Mouse (Mus musculus) testis, postnatal 10 days (tissue): Measurements from ENCODE around the gene Mical3.

Source experiments
- DNase-seq: peaks from one replicate; pipeline ENCODE4 v3.0.0; 2021; ENCODE audit warnings: low spot score

Mical3 gene

DNA sequence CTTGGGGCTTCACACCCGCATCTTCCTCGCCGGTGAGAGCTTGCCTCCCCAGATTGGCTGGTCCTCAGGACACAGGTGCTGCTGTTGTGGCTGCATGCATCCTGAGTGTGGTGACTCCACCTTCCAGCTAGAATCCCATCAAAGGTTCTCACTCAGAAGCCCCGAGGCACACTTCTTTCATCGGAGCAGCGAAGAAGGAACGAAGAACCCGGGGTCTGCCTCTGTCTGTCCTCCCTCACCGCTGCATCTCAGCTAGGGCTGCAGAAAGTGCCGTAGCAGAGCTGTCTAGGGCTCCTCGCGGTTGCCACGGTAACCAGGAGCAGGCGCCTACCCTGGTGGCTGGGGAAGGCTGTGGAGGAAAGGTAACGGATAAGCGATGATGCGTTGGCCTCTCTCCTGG, at the start of gene Mical3:
Gene Mical3, minus strand, starts transcription at position 227 of the 400 bp plus-strand sequence.
- DNase-seq: no peak

DNA sequence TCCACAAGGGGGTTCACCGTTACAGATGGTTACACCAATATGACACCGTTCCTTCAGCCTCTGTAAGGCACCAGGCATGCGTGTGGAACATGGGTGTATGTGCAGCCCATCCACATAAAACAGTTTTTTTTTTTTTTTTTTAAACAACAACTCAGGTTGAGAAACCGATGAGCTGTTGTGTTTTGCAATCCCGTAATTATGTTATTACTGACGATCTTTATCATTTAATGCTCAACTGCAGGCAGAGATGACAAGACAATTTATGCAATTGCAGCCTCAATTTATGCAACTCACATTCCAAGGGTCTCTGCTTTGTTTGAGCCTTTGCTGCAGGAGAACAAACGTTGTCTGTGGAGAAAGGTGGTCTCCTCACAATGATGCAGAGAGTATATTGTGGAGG, 49.0 kb upstream of the Mical3 start:
- no peak for DNase-seq

DNA sequence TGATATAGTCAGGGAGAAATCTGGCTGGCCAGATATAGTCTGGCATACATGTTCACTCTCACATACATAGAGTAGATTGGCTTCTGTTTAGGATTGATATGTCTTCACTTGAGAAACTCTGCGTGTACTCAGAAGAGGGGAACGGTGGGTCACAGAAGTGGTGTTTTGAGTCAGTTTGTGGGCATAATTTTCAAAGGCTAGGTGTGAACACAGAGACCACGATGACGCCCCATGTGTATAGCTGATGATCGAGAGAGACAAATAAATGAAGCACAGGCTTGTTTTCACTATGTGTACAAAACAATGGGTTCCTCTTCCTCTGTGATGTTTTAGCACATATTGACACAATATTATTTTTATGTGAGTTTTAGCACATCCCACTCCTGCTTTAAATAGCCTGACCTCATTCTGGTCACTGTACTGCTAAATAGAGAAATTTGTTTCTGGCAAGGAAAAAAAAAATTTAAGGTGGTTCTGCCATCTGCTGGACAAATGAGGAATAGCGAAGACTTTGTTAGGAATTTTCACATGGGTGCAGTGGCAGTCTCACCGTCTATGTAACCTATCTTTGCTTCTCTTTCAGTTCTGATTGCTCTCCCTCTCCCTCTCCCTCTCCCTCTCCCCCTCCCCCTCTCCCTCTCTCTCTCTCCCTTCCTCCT, 48.0 kb upstream of the Mical3 start:
- DNase-seq: peak; percentile 73

DNA sequence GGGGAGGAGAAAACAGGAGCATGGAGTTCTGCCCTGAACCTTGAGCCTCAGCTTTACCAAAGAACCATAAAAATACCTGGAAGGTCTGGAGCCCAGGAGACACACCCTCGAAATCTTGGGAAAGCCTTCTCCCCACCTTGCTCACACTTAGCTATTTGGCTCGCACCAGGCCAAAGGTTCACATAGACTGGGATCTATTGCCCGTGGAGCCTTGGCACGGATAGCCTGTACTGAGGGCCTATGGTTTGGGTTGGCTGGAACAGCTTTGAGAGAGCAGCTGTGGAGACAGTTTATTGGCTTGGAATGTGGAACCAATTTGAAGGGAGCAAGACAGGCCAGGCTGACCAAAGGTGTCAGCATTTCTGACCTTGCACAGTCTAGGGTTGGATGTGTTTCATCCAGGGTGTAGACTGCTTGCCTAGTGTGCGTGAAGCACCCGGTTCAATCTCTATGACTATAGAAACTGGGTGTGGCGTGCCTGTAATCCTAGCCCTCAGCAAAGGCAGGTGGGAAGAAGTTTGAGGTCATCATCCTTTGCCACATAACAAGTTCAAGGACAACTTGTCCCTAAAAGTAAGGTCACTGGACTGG, 46.4 kb upstream of the Mical3 start:
- no peak for DNase-seq

DNA sequence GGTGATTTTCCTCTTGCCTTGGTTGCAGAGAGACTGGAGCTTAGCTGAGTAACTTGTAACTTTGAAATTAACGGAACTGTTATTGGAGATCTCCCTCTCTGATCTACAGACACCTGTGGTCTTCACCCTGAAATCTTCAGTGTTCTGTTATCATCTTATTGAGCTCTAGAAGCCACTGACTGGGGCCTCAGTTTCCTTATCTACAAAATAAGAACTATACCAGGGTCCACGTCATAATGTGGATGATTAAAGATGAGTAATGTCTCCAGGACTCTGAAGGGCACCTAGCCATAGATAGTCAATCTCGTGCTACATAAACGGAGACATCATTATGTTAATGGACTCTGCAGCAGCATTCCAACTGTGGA, 45.9 kb upstream of the Mical3 start:
- no peak for DNase-seq

DNA sequence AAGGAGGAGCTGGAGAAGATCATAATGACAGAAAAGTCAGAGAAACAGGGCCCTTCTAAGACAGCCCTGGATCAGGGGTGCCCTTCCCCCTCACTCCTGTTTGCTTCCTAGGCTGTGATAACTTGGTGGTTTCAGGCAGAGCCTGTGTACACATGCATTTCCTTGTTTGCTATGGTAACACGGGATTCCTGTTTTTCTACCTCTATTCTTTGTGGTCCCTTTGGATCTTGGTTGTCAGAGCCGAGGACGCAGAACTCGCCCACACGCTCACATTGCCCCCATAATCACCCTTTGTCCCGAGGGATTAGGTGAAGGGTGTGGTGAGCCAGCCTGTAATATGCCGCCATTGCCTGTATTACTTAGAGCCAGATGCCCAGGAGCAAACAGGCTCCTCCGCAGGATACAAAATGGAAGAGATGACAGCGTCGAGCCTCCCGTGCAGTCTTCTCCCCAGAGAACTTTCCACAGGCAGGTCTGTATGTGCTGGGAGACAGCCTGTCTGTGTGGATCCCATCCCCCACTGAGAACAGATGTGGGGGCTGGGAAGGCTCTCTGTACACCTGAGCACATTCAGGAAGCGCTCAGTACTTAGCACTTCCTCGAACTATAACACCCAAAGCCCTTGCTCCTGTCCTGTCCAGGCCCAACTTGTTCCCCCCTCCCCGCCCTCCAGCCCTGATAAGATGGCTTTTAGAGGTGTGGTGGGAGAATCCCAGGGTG, 45.4 kb upstream of the Mical3 start:
- no peak for DNase-seq

DNA sequence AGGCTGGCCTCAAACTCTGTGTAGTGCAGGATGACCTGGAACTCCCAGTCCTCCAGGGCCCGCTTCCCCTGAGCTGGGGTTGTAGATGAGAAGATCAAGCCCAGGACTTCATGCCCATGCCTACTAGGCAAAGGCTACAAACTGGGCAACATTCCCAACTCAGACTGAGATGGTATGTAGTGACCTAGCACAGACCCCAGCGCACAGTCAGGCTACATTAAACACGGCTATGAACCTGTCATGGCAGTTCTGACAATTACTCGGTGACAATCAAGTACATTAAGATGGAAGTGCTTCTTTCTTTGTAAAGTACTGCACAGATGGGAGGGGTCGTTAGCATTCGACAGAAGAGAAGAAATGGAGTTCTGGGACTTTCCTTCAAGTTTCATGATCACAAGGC, 44.0 kb upstream of the Mical3 start:
- no peak for DNase-seq

DNA sequence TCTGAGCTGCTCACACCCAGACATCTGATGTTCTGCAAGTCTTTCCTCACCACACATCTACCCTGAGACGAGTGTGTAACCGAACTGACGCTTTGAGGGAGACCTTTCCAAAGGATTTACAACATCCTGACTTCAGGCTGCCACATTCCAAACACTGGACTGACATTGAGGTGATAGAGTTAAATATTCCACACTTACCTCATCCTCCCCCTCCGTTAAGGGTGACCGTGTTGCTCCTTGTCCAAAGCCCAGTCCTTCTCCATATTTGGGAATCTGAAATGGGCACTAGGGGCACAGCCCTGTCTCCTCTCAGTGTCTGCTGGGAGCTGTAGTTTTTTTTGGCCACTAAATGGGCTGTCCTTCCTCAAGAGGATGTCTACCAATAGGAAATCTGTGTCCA, 42.7 kb upstream of the Mical3 start:
- no peak for DNase-seq

DNA sequence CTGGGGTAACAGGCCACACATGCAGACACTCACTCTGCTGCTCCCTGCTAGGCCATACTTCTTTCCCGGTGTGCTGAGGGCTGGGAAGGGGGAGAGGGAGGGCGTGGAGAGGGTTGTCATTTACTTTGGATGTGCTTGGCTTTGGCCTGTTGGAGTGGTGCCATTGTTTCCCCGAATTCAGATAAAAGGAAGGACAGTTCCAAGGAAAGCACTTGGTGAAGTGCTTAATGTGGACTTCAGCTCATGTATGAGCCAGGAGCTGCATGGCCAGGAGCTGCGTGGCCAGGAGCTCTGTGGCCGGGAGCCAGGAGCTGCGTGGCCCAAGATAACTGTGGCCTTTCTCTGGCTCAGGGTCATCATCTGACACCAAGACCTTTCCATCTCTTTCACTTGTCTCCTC, 40.3 kb upstream of the Mical3 start:
- DNase-seq: peak; percentile 74

DNA sequence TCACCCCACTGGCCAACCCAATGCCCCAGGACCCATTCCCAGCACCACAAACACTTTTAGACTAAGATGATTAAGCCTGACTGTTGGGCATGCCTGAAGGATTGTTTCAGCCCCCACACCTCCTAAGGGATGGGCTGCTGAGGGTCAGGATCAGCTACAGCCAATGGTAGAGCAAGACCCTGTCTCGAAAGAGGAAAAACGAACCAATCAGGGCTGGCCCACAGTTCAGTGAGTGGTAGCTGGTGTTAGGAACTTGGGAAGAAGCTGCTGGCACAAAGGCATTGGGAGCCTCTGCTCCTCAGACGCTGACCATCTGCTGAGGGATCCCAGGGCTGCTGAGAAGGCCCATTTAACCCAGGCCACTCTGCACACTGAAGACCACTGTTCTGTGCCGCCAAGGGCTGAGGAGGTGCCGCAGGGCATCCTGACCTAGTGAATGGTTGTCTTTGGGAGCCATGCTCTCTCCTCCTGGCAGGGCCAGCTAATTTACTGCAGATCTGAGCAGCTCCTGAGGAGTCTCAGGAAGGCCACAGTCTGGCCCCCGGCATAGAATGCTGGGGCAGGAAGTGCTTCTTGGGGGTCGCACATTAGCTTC, 36.7 kb upstream of the Mical3 start:
- no peak for DNase-seq

DNA sequence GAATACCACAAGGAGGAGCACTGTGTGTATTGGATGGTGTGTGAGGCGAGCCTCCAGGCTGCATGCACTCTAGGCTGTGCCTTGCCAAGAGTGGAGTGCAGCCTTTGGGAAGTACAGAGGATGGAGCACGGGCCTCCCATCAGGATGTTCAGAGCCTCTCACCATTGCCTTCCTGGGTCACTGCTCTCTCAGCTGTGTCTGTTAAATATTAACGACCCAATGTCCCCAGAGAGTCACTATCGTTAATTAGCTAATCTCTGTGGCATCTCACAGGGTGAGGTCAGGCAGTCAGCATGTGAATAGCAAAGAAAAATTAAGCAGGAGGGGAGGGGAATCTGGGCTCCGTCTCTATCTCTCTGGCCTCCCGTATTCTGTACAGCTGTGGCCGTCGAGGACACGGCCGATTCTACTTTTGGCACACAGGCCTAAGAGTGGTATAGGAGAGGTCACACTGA, 35.3 kb upstream of the Mical3 start:
- no peak for DNase-seq

DNA sequence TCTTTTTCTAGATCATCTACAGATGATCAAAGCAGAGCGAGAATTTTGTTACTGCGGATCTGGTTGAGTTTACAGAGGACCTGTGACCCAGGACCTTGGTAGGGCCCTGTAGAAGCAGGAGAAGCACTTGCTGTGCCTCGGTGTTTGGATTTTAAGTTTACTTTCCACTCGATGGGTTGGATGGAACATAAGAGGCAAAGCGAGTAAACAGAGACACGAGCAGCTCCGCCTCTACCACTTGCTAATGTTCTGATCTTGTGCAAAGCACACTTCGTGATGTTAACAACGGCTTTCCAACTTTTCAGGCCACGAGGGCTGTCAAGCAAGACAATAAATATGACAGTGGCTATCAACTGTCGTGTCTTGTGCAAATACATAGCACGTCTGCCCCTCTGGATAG, 31.8 kb upstream of the Mical3 start:
- no peak for DNase-seq

DNA sequence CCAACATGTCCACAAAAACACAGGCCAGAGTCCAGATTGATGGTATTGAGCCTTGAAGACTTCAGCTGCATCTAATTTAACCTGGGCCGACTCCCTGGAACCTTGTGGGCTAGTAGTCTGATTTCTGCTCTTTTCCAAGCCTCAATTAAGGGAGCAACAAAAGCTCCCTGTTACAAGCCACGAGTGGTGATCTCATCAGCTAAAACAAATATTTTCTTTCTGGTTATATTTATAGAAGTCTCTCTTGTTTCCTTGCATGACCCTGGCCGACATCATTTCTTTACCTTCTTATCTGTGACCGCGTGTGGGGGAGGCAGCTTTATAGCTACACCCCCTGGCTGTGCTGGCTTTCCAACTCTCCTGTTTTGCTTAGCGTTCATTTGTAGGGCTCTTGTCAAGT, 29.3 kb upstream of the Mical3 start:
- peak; percentile 55 for DNase-seq

DNA sequence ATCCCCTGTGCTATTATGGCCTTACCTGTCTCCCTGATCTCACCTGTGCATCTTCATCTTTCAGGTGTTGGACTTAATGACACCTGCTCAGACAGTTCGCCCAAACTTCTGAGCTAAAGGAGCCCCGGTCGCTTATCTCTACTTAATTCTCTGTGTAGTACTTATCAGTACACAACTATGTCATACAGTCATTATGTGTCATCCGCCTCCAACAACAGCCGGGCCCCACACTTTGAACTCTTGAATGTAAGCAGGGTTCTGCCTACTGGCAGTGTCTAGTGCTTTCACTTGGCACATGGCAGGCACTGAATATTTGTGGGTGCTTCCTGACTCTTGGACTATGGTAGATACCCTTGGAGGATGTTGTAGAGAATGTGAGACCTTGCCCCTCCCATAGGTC, 28.8 kb upstream of the Mical3 start:
- no peak for DNase-seq

DNA sequence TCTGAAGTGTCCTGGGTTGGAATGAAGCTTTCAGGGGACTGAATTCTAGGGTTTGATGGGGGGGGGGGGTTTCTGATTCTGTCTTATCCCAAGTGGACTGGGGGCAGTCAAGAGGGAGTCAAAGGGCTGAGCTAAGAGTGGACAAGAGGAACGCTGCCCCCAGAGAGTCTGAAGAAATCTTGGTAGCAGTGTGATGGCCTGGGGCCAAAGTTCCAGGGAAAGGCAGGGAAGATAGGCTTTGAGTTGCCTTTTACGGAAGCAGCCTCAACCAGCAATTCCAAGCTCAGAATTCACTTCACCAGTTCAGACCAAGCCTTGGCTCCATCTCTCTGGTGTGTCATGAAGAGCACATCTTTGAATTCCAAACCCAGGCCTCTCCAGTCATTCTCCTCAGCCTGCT, 25.2 kb upstream of the Mical3 start:
- peak; percentile 62 for DNase-seq

DNA sequence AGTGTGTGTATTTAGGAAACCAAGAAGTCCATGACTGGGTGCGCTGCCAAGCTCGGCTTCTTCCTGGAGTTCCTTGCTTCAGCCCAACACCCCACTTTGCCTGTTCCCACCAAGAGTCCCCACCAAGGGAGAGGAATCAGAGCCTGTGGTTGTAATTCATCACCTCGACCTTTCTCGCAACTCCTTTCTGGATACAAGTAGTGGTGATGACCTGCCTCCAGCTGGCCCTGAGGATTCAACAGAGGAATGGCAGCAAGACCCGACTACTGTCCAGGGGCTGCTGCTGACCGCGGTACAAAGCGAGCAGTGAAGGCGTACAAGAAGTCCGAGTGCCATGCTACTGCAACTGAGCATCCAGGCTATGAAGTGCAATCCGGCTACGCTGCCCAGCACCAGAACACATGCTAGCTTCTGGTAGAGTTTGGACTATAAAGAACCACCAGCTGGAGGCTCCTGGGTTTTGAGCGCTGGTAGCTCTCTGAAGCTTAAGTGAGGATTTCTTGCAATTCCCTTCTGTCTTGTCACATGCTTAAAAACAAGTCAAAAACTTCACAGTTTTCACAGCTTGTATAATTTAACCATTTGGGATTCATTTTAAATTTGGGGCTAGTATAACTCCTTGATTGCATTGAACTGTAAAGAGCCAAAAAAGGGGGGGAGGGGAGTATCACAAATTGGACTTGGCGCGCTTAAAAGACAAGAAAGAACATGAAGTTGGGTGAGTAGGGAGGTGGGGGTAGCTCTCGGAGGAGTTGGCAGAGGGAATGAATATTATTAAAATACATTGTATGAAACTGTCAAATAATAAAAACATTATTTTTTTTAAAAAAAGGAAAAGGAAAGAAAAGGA, 23.9 kb upstream of the Mical3 start:
- no peak for DNase-seq

DNA sequence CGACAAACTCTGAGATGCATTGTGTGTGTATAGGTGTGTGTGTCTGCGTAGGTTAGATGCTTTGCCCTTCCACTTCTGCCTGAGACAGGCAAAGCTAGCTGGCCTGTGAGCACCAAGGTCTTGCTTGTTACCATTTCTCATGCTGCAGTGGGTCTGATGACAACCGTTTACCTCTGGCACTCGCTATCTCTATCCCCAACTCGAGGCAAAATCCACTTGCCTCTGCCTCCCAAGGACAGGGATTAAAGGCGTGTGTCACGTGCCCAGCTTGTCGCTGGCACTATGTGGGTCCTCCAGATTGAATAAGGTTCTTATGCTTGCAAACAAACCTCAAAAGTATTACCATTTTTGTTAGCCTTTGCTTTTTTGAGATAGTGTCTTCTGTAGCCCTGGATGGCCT, 22.4 kb upstream of the Mical3 start:
- DNase-seq: no peak

DNA sequence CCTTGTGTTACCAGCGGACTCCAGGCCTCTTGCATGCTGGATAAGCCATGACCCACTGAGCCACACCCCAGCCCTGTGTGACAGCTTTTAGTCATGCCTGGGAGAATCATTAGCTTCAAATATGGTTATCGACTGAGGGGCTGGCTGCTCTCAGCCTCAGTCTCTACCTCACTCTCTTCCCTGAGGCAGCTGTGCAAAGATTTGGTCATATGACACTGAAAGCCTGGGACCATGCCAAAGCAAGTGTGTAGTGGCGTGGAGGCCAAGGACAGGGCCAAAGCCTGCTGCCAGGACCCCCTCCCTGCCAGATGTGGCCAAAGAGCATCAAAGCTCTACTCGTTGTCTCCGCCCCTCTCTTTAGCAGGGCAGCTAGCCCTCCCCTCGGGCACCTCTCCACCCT, 20.9 kb upstream of the Mical3 start:
- DNase-seq: peak; percentile 82

DNA sequence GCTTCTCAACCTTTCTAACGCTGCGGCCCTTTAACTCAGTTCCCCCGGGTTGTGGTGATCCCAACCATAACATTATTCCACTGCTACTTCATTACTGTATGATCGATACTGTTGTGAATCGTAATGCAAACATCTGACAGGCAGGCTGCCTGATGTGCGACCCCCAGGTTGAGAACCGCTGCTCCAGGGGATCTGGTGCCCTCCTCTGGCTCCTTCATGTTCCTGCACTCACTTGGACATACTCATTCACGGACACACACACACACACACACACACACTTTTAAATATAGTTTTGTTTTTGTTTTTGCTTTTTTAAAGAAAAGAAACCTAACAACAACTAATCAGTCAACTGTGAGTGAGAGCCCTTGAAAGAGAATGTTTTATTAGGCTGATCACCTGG, 19.3 kb upstream of the Mical3 start:
- DNase-seq: no peak

DNA sequence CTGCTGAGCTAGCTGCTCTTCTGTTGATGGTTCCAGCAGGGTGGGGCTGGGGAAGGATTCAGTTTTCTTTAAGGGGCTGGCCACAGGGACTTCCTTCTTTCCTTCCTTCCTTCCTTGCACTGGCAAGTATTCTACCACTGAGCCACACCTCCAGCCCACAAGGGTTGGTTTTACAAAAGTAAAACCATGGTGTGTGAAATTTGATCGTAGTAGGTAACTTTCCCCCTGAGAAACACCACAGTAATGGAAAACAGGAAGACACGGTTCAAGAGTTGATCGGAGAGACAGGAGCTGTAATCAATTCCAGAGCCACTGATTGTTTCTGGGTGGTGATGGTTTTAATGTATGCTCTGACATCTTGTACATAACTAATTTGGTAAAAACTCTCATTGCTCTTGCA, 18.6 kb upstream of the Mical3 start:
- DNase-seq: no peak

DNA sequence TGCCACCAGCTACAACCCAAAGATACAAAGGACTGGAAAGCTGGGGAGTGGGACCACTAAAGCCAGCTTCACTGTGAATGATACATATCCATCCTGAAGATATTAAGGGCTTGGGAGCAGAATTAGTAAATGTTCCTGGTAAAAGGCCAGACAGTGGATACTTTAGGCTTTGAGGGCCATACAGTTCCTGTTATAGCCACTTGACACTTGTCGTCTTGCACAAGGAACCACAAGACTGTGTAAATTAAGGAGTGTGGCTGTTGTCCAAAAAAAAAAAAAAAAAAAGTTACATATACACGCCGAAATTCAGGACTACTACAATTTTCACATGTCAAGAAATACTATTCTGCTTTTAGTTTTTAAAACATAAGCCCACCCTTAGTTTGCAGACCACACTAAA, 17.6 kb upstream of the Mical3 start:
- DNase-seq: no peak

DNA sequence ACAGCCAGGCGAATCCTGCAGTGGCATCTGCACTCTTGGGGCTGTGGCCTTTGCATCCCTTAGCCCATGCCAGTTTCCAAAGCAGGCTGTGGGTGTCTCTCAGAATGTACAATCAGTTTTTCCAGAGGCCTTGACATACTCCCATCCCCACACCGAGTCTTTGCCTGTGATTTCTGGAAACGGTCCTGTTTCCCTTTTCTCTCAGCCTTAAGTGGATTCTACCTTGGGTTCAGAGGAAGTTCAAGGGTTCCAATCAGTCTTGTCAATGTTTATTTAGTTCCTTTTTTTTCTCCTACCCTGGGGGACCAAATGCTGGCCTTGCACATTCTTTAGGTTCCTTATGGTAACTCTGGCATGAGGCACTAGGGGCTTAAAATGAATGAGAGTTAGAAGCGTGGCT, 16.0 kb upstream of the Mical3 start:
- no peak for DNase-seq
